Mouse (Mus musculus) layer of hippocampus, postnatal 25 days (tissue): ENCODE measurements at regions not wholly inside any gene's neighbourhood (a gene's known extent, or its start where the extent isn't known, plus 50 kb on each side); places are given as distances from the start of the nearest gene placed in this dataset.

ENCODE experiments used
- DNase-seq, 2 experiments: peaks; one replicate each; pipeline ENCODE4 v3.0.0; 2022; ENCODE audit warnings: mixed read lengths in 2 of 2, low spot score in 1 of 2; ENCODE audit errors: extremely low spot score in 1 of 2

GRCm38 (mm10) chr8:128030335-128031280 is 327.8 kb upstream of the Nrp1 start:
- DNase-seq = peak; percentile 14 to 31

- peak in 1 of 2 experiments; percentile 8 for DNase-seq
Observed at GRCm38 (mm10) chr8:128034127-128034526, 324.3 kb upstream of the Nrp1 start.

GRCm38 (mm10) chr8:128035672-128036071 is 322.7 kb upstream of the Nrp1 start:
- peak in 1 of 2 experiments; percentile 6 for DNase-seq

- no peak for DNase-seq
Observed at GRCm38 (mm10) chr8:128039341-128040064, 318.9 kb upstream of the Nrp1 start.

- no peak for DNase-seq
Observed at GRCm38 (mm10) chr8:128042877-128043276, 315.5 kb upstream of the Nrp1 start.

GRCm38 (mm10) chr8:128043392-128043791 is 315.0 kb upstream of the Nrp1 start:
- DNase-seq = no peak

- no peak for DNase-seq
Observed at GRCm38 (mm10) chr8:128056251-128056650, 302.2 kb upstream of the Nrp1 start.

- DNase-seq = no peak
Observed at GRCm38 (mm10) chr8:128057845-128058244, 300.6 kb upstream of the Nrp1 start.

GRCm38 (mm10) chr8:128059817-128060216 is 298.6 kb upstream of the Nrp1 start:
- no peak for DNase-seq

- no peak for DNase-seq
Observed at GRCm38 (mm10) chr8:128064211-128064610, 294.2 kb upstream of the Nrp1 start.

- DNase-seq = no peak
Observed at GRCm38 (mm10) chr8:128065127-128065526, 293.3 kb upstream of the Nrp1 start.

GRCm38 (mm10) chr8:128065964-128066680 is 292.3 kb upstream of the Nrp1 start:
- no peak for DNase-seq

- DNase-seq = no peak
Observed at GRCm38 (mm10) chr8:128069749-128070148, 288.7 kb upstream of the Nrp1 start.

- no peak for DNase-seq
Observed at GRCm38 (mm10) chr8:128075566-128075965, 282.8 kb upstream of the Nrp1 start.

GRCm38 (mm10) chr8:128076226-128076625 is 282.2 kb upstream of the Nrp1 start:
- DNase-seq = no peak

GRCm38 (mm10) chr8:128078740-128079139 is 279.7 kb upstream of the Nrp1 start:
- DNase-seq = no peak

- no peak for DNase-seq
Observed at GRCm38 (mm10) chr8:128085800-128086199, 272.6 kb upstream of the Nrp1 start.

- DNase-seq = no peak
Observed at GRCm38 (mm10) chr8:128087500-128087899, 270.9 kb upstream of the Nrp1 start.

GRCm38 (mm10) chr8:128092826-128093225 is 265.6 kb upstream of the Nrp1 start:
- peak in 1 of 2 experiments; percentile 31 for DNase-seq

GRCm38 (mm10) chr8:128095451-128095850 is 263.0 kb upstream of the Nrp1 start:
- no peak for DNase-seq

- DNase-seq = no peak
Observed at GRCm38 (mm10) chr8:128097601-128098000, 260.8 kb upstream of the Nrp1 start.
